Mouse (Mus musculus): ENCODE results near the gene Nfyc. TPM values are rescaled to one million over a fixed set of nuclear protein-coding genes. Genes with fewer than 3 reads are reported as not detected.

The Nfyc gene
- polyA plus RNA-seq, 1 experiment from 2014 or later, result 118 TPM

- peak overlapping the region; percentile 96 for H3K4me2 ChIP-seq
- H3K36me3 ChIP-seq, result no peaks in the 10 kb centered on the region
- H3K4me1 ChIP-seq (replicated peaks), result peaks cover 5% of the 10 kb centered on the region; the same call in 1 of the 2 replicates
- H3K27me3 ChIP-seq, result peaks cover 64% of the 10 kb centered on the region
- 17% methylated on average over 7 of the region's 7 CpGs for WGBS
- ATAC-seq (ENCODE audit: insufficient number of reproducible peaks, insufficient read depth, low FRiP score, low TSS enrichment, low read depth), result no peak
- no peak overlapping the region for H3K27ac ChIP-seq
- peaks cover 5% of the 10 kb centered on the region for H3K9me3 ChIP-seq
- H3K4me3 ChIP-seq (replicated peaks), result peak overlapping the region; percentile 61
- no peak overlapping the region; the same call in 1 of the 2 replicates for H3K9ac ChIP-seq (replicated peaks)
Observed at GRCm38 (mm10) chr4:120855360-120856060, 24.1 kb upstream of the Nfyc start.

- Histone ChIP-seq H3K9ac (replicated peaks) (peak within 1 kb of the TSS; percentile 62), H3K36me3 (no peaks in the 10 kb centered on the region), H3K4me3 (replicated peaks) (peak within 1 kb of the TSS; percentile 61), H3K4me2 (peak within 1 kb of the TSS; percentile 96), H3K9me3 (peaks cover 5% of the 10 kb centered on the region), H3K4me1 (replicated peaks) (peaks cover 5% of the 10 kb centered on the region; the same call in 1 of the 2 replicates), H3K27me3 (peaks cover 64% of the 10 kb centered on the region), H3K27ac (no peak within 1 kb of the TSS)
- under 1% methylated on average over 68 of the region's 68 CpGs for WGBS
- ATAC-seq (ENCODE audit: insufficient number of reproducible peaks, insufficient read depth, low FRiP score, low TSS enrichment, low read depth), result peak; percentile 57
Observed at GRCm38 (mm10) chr4:120854588-120855319, 23.4 kb upstream of the Nfyc start, which contains the start of gene Rims3. Gene Rims3 (plus strand): TSS chr4:120854816.

DNA sequence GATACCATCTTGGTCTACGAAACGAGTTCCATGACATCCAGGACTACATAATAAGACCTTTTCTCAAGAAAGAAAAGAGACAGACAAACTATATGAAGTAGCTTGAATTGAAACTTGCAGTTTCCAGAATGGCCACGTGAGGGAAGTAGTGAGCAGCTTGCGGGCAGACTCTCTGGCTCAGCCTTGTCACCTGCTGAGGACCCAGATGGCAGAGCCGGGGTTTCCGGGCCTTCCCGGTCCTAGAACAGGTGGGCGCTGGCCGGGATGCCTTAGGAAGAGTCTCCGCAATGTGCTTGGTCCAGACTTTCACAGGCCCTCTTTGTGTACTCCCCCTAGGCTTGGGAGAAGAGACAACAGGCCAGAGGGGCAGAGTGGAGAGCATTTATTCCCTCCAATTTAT is 19.6 kb upstream of the Nfyc start:
- Histone ChIP-seq H3K4me1 (replicated peaks) (no peaks in the 10 kb centered on the region; the same call in none of the 2 replicates), H3K27me3 (peaks cover 45% of the 10 kb centered on the region), H3K36me3 (no peaks in the 10 kb centered on the region), H3K27ac (no peak overlapping the region), H3K9ac (replicated peaks) (no peak overlapping the region), H3K9me3 (peaks cover 5% of the 10 kb centered on the region), H3K4me2 (no peak overlapping the region), H3K4me3 (replicated peaks) (no peak overlapping the region)
- WGBS, result 3% methylated on average over 10 of the region's 10 CpGs
- no peak for ATAC-seq (ENCODE audit: insufficient number of reproducible peaks, insufficient read depth, low FRiP score, low TSS enrichment, low read depth)

DNA sequence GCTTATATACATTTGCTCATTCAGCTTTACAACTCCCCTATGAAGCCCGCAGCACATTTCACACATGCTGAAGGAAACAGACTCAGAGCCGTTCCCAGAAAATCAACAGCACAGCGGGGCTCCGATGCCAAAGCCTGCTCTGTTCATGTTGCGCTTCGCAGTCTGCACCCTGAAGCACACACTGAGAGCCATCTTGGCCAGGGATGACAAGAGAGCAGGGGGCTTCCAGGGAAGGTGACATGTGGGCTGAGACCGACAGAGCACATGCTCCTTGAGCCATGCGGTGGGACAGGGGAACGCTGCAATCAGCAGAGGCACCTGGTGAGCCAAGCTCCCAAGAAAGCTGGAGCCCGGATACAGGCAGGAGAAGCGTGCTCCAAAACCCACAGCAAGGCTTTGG is 18.1 kb upstream of the Nfyc start:
- no peaks in the 10 kb centered on the region; the same call in 1 of the 2 replicates for H3K4me1 ChIP-seq (replicated peaks)
- no peaks in the 10 kb centered on the region for H3K36me3 ChIP-seq
- no peak overlapping the region for H3K9ac ChIP-seq (replicated peaks)
- ATAC-seq (ENCODE audit: insufficient number of reproducible peaks, insufficient read depth, low FRiP score, low TSS enrichment, low read depth), result no peak
- H3K4me2 ChIP-seq, result no peak overlapping the region
- WGBS, result 65% methylated on average over 11 of the region's 11 CpGs
- peaks cover 3% of the 10 kb centered on the region for H3K9me3 ChIP-seq
- peaks cover 39% of the 10 kb centered on the region for H3K27me3 ChIP-seq
- no peak overlapping the region for H3K4me3 ChIP-seq (replicated peaks)
- no peak overlapping the region for H3K27ac ChIP-seq

GRCm38 (mm10) chr4:120848909-120849308 is 17.5 kb upstream of the Nfyc start:
- Histone ChIP-seq H3K9ac (replicated peaks) (no peak overlapping the region), H3K27ac (no peak overlapping the region), H3K27me3 (peaks cover 38% of the 10 kb centered on the region), H3K4me2 (no peak overlapping the region), H3K36me3 (no peaks in the 10 kb centered on the region), H3K4me1 (replicated peaks) (no peaks in the 10 kb centered on the region; the same call in 1 of the 2 replicates), H3K9me3 (no peaks in the 10 kb centered on the region), H3K4me3 (replicated peaks) (no peak overlapping the region)
- no peak for ATAC-seq (ENCODE audit: insufficient number of reproducible peaks, insufficient read depth, low FRiP score, low TSS enrichment, low read depth)
- 71% methylated on average over 6 of the region's 6 CpGs for WGBS

GRCm38 (mm10) chr4:120845098-120845497 is 13.7 kb upstream of the Nfyc start:
- Histone ChIP-seq H3K9me3 (no peaks in the 10 kb centered on the region), H3K4me1 (replicated peaks) (no peaks in the 10 kb centered on the region; the same call in 1 of the 2 replicates), H3K27ac (no peak overlapping the region), H3K27me3 (peaks cover 23% of the 10 kb centered on the region), H3K36me3 (no peaks in the 10 kb centered on the region), H3K9ac (replicated peaks) (no peak overlapping the region), H3K4me2 (no peak overlapping the region), H3K4me3 (replicated peaks) (no peak overlapping the region)
- 73% methylated on average over 4 of the region's 4 CpGs for WGBS
- no peak for ATAC-seq (ENCODE audit: insufficient number of reproducible peaks, insufficient read depth, low FRiP score, low TSS enrichment, low read depth)

DNA sequence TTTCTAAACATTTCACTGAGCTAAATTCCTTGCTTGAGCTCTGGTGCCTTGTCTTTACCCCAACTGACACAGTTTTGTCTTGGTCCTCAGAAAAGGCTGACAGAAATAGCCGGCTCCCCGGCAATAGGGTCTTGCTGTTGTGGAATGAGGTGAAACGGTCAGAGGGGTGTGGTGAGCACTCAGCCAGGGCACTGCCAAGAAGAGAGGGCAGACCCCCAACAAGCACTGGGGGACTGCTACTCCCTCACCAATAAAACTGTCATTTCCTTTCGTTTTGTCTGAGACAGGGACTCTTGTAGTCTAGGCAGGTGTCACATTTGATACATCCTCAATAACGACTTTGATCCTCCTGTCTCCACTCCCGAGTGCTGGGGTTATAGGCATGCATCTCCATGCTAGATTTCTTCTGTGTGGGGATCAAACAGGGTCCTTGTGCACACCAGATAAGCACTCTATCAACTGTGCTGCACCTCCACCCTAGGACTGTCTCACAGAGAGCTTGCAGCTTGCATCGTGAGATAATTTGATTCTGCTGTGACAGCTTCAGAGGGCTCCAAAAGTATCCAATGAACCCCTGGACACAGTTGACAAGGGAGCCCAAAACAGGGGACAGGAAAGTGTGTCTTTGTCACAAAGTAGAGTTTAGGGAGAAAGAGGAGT is 13.2 kb upstream of the Nfyc start:
- peaks cover 21% of the 10 kb centered on the region for H3K27me3 ChIP-seq
- no peaks in the 10 kb centered on the region for H3K9me3 ChIP-seq
- 28% methylated on average over 7 of the region's 7 CpGs for WGBS
- no peak overlapping the region for H3K9ac ChIP-seq (replicated peaks)
- H3K4me2 ChIP-seq, result no peak overlapping the region
- H3K4me1 ChIP-seq (replicated peaks), result no peaks in the 10 kb centered on the region; the same call in 1 of the 2 replicates
- no peak for ATAC-seq (ENCODE audit: insufficient number of reproducible peaks, insufficient read depth, low FRiP score, low TSS enrichment, low read depth)
- H3K4me3 ChIP-seq (replicated peaks), result no peak overlapping the region
- no peaks in the 10 kb centered on the region for H3K36me3 ChIP-seq
- no peak overlapping the region for H3K27ac ChIP-seq

GRCm38 (mm10) chr4:120841342-120841741 is 10.0 kb upstream of the Nfyc start:
- H3K9ac ChIP-seq (replicated peaks), result no peak overlapping the region
- H3K4me1 ChIP-seq (replicated peaks), result no peaks in the 10 kb centered on the region
- no peaks in the 10 kb centered on the region for H3K9me3 ChIP-seq
- no peak overlapping the region for H3K4me2 ChIP-seq
- H3K27me3 ChIP-seq, result peaks cover 20% of the 10 kb centered on the region
- ATAC-seq (ENCODE audit: insufficient number of reproducible peaks, insufficient read depth, low FRiP score, low TSS enrichment, low read depth), result no peak
- 79% methylated on average over 3 of the region's 3 CpGs for WGBS
- no peak overlapping the region for H3K4me3 ChIP-seq (replicated peaks)
- H3K36me3 ChIP-seq, result no peaks in the 10 kb centered on the region
- no peak overlapping the region for H3K27ac ChIP-seq

DNA sequence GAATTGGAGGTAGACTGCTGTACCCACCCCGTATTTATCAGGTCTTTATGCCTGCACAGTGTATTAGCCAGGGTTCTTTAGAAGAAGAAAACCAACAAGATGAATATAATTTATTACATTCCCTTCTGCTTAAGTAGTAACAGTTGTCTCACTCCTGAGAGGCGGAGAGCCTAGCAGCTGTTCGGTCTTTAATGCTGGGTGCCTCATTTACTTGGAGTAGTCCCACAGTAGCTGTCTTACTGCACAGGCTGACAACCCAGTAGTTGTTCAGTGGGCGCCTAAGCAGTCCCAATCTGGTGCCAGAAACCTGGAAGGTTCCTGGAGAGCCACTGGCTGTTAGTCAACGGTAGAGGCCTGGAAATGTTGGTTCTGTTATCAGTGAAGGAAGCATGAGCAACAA is 605 bp downstream of the Nfyc start:
- Histone ChIP-seq H3K9me3 (no peaks in the 10 kb centered on the region), H3K4me2 (no peak overlapping the region), H3K36me3 (no peaks in the 10 kb centered on the region), H3K4me3 (replicated peaks) (no peak overlapping the region), H3K27ac (no peak overlapping the region), H3K4me1 (replicated peaks) (no peaks in the 10 kb centered on the region), H3K9ac (replicated peaks) (no peak overlapping the region), H3K27me3 (no peaks in the 10 kb centered on the region)
- no peak for ATAC-seq (ENCODE audit: insufficient number of reproducible peaks, insufficient read depth, low FRiP score, low TSS enrichment, low read depth)
- 61% methylated on average over 5 of the region's 5 CpGs for WGBS

DNA sequence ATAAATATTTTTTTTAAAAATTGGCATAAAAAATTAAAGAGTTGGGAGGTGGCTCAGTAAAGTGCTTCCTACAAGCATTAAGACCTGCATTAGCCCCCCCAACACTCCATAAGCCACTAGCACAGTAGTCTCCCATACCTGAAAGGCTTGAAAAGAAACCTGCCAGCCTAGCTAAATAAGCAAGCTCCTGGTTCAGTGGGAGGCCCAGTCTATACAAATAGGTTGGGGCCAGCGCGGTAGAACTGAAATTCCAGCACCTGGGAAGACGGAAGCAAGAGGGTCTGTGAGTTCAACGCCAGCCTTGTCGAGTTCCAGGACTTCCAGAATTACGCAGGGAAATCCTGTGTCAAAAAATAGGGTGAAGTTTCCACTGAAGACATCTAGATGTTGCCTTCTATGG is 5.0 kb downstream of the Nfyc start:
- peak overlapping the region; percentile 100; the same call in 1 of the 2 replicates for H3K27ac ChIP-seq
- H3K9ac ChIP-seq (replicated peaks), result no peak overlapping the region
- peaks cover 4% of the 10 kb centered on the region; the same call in 1 of the 2 replicates for H3K36me3 ChIP-seq
- H3K4me2 ChIP-seq, result peak overlapping the region; percentile 74
- peak overlapping the region; percentile 71; the same call in 1 of the 2 replicates for H3K4me3 ChIP-seq (replicated peaks)
- WGBS, result 95% methylated on average over 6 of the region's 6 CpGs
- ATAC-seq (ENCODE audit: insufficient number of reproducible peaks, insufficient read depth, low FRiP score, low TSS enrichment, low read depth), result no peak
- H3K4me1 ChIP-seq (replicated peaks), result peaks cover 16% of the 10 kb centered on the region
- H3K9me3 ChIP-seq, result no peaks in the 10 kb centered on the region
- no peaks in the 10 kb centered on the region for H3K27me3 ChIP-seq
